Mouse (Mus musculus): ENCODE results near the gene Necab3. TPM values are rescaled to one million over a fixed set of nuclear protein-coding genes. Genes with fewer than 3 reads are reported as not detected.

Gene Necab3
- polyA plus RNA-seq (2014; fragmentation: Nextera tagmentation; extraction: Ambion mirVana) = 10.8 and 12.5 TPM in 2 replicates

GRCm38 (mm10) chr2:154558264-154559039, at the start of gene Necab3:
TSS of gene Necab3 (minus strand) at chr2:154558890.
- H3K27me3 ChIP-seq (ENCODE audit: control insufficient read depth, insufficient read depth, low read length) = no peaks in the 10 kb centered on the region
- ATAC-seq (ENCODE audit: low FRiP score) (peak; percentile 78), DNase-seq (ENCODE audit: low spot score) (peak; percentile 62)
- WGBS = 4% methylated on average over 34 of the region's 34 CpGs
- peaks cover 6% of the 10 kb centered on the region; the same call in 1 of the 2 replicates for H3K4me1 ChIP-seq (replicated peaks; ENCODE audit: control insufficient read depth, insufficient read depth, low read length)
- peak within 1 kb of the TSS; percentile 34; the same call in 1 of the 2 replicates for H3K27ac ChIP-seq (ENCODE audit: low read depth, low read length)
- no peaks in the 10 kb centered on the region for H3K9me3 ChIP-seq (ENCODE audit: control insufficient read depth, low read length)
- H3K36me3 ChIP-seq (ENCODE audit: control insufficient read depth, insufficient read depth, low read length) = 0 out of 2 replicates have a peak, but pooled peaks cover 2% of the 10 kb centered on the region
- peak within 1 kb of the TSS; percentile 19 for H3K9ac ChIP-seq (ENCODE audit: low read depth, low read length)
- peak within 1 kb of the TSS; percentile 39 for H3K4me2 ChIP-seq (replicated peaks; ENCODE audit: low read depth, low read length)
- H3K4me3 ChIP-seq (ENCODE audit: low read depth, low read length) = peak within 1 kb of the TSS; percentile 30

- ATAC-seq (ENCODE audit: low FRiP score) (no peak), DNase-seq (ENCODE audit: low spot score) (no peak)
- H3K4me1 ChIP-seq (replicated peaks; ENCODE audit: control insufficient read depth, insufficient read depth, low read length) = no peaks in the 10 kb centered on the region; the same call in 1 of the 2 replicates
- WGBS = 71% methylated on average over 1 of the region's 1 CpGs
- H3K4me3 ChIP-seq (ENCODE audit: low read depth, low read length) = no peak overlapping the region
- H3K9ac ChIP-seq (ENCODE audit: low read depth, low read length) = no peak overlapping the region
- no peak overlapping the region for H3K4me2 ChIP-seq (replicated peaks; ENCODE audit: low read depth, low read length)
- no peak overlapping the region for H3K27ac ChIP-seq (ENCODE audit: low read depth, low read length)
- H3K36me3 ChIP-seq (ENCODE audit: control insufficient read depth, insufficient read depth, low read length) = no peaks in the 10 kb centered on the region
- H3K27me3 ChIP-seq (ENCODE audit: control insufficient read depth, insufficient read depth, low read length) = no peaks in the 10 kb centered on the region
- no peaks in the 10 kb centered on the region for H3K9me3 ChIP-seq (ENCODE audit: control insufficient read depth, low read length)
These were observed 48.3 kb upstream of the Necab3 start for GRCm38 (mm10) chr2:154606965-154607364.

- Histone ChIP-seq H3K4me3 (ENCODE audit: low read depth, low read length) (peak overlapping the region; percentile 61), H3K27ac (ENCODE audit: low read depth, low read length) (no peak overlapping the region), H3K27me3 (ENCODE audit: control insufficient read depth, insufficient read depth, low read length) (no peaks in the 10 kb centered on the region), H3K9me3 (ENCODE audit: control insufficient read depth, low read length) (no peaks in the 10 kb centered on the region), H3K36me3 (ENCODE audit: control insufficient read depth, insufficient read depth, low read length) (no peaks in the 10 kb centered on the region), H3K4me1 (replicated peaks; ENCODE audit: control insufficient read depth, insufficient read depth, low read length) (no peaks in the 10 kb centered on the region; the same call in 1 of the 2 replicates), H3K9ac (ENCODE audit: low read depth, low read length) (no peak overlapping the region), H3K4me2 (replicated peaks; ENCODE audit: low read depth, low read length) (peak overlapping the region; percentile 71)
- 47% methylated on average over 7 of the region's 7 CpGs for WGBS
- no peak for ATAC-seq (ENCODE audit: low FRiP score)
- DNase-seq (ENCODE audit: low spot score) = no peak
These were observed 45.5 kb upstream of the Necab3 start for GRCm38 (mm10) chr2:154604156-154604555.

- Histone ChIP-seq H3K4me1 (replicated peaks; ENCODE audit: control insufficient read depth, insufficient read depth, low read length) (no peaks in the 10 kb centered on the region; the same call in 1 of the 2 replicates), H3K27me3 (ENCODE audit: control insufficient read depth, insufficient read depth, low read length) (no peaks in the 10 kb centered on the region), H3K4me3 (ENCODE audit: low read depth, low read length) (peak within 1 kb of the TSS; percentile 61), H3K27ac (ENCODE audit: low read depth, low read length) (0 out of 2 replicates have a peak within 1 kb of the TSS, but pooled peaks have one; percentile 47), H3K36me3 (ENCODE audit: control insufficient read depth, insufficient read depth, low read length) (no peaks in the 10 kb centered on the region), H3K9ac (ENCODE audit: low read depth, low read length) (peak within 1 kb of the TSS; percentile 82), H3K4me2 (replicated peaks; ENCODE audit: low read depth, low read length) (peak within 1 kb of the TSS; percentile 71), H3K9me3 (ENCODE audit: control insufficient read depth, low read length) (no peaks in the 10 kb centered on the region)
- DNase-seq (ENCODE audit: low spot score) (peak; percentile 97), ATAC-seq (ENCODE audit: low FRiP score) (peak; percentile 100)
- under 1% methylated on average over 13 of the region's 13 CpGs for WGBS
These were observed 45.0 kb upstream of the Necab3 start, which contains the start of gene Pxmp4 for GRCm38 (mm10) chr2:154603638-154604153. TSS of gene Pxmp4 (minus strand) at chr2:154603708.

GRCm38 (mm10) chr2:154603007-154603637, 44.4 kb upstream of the Necab3 start:
- peak overlapping the region; percentile 82 for H3K9ac ChIP-seq (ENCODE audit: low read depth, low read length)
- 21% methylated on average over 22 of the region's 22 CpGs for WGBS
- DNase-seq (ENCODE audit: low spot score) (no peak), ATAC-seq (ENCODE audit: low FRiP score) (no peak)
- H3K4me3 ChIP-seq (ENCODE audit: low read depth, low read length) = peak overlapping the region; percentile 61
- H3K27ac ChIP-seq (ENCODE audit: low read depth, low read length) = 0 out of 2 replicates have a peak overlapping the region, but pooled peaks have one; percentile 47
- H3K27me3 ChIP-seq (ENCODE audit: control insufficient read depth, insufficient read depth, low read length) = no peaks in the 10 kb centered on the region
- no peaks in the 10 kb centered on the region for H3K36me3 ChIP-seq (ENCODE audit: control insufficient read depth, insufficient read depth, low read length)
- no peaks in the 10 kb centered on the region; the same call in 1 of the 2 replicates for H3K4me1 ChIP-seq (replicated peaks; ENCODE audit: control insufficient read depth, insufficient read depth, low read length)
- peak overlapping the region; percentile 71 for H3K4me2 ChIP-seq (replicated peaks; ENCODE audit: low read depth, low read length)
- no peaks in the 10 kb centered on the region for H3K9me3 ChIP-seq (ENCODE audit: control insufficient read depth, low read length)

GRCm38 (mm10) chr2:154601324-154601723, 42.6 kb upstream of the Necab3 start:
- Histone ChIP-seq H3K27me3 (ENCODE audit: control insufficient read depth, insufficient read depth, low read length) (no peaks in the 10 kb centered on the region), H3K36me3 (ENCODE audit: control insufficient read depth, insufficient read depth, low read length) (no peaks in the 10 kb centered on the region), H3K27ac (ENCODE audit: low read depth, low read length) (no peak overlapping the region), H3K4me2 (replicated peaks; ENCODE audit: low read depth, low read length) (no peak overlapping the region), H3K4me1 (replicated peaks; ENCODE audit: control insufficient read depth, insufficient read depth, low read length) (no peaks in the 10 kb centered on the region; the same call in 1 of the 2 replicates), H3K4me3 (ENCODE audit: low read depth, low read length) (no peak overlapping the region), H3K9me3 (ENCODE audit: control insufficient read depth, low read length) (no peaks in the 10 kb centered on the region), H3K9ac (ENCODE audit: low read depth, low read length) (no peak overlapping the region)
- no peak for DNase-seq (ENCODE audit: low spot score)
- WGBS = 81% methylated on average over 3 of the region's 3 CpGs
- ATAC-seq (ENCODE audit: low FRiP score) = no peak

GRCm38 (mm10) chr2:154600586-154600985, 41.9 kb upstream of the Necab3 start:
- H3K4me2 ChIP-seq (replicated peaks; ENCODE audit: low read depth, low read length) = no peak overlapping the region
- 75% methylated on average over 6 of the region's 6 CpGs for WGBS
- DNase-seq (ENCODE audit: low spot score) = no peak
- H3K27ac ChIP-seq (ENCODE audit: low read depth, low read length) = no peak overlapping the region
- no peak overlapping the region for H3K9ac ChIP-seq (ENCODE audit: low read depth, low read length)
- ATAC-seq (ENCODE audit: low FRiP score) = no peak
- H3K9me3 ChIP-seq (ENCODE audit: control insufficient read depth, low read length) = no peaks in the 10 kb centered on the region
- H3K4me3 ChIP-seq (ENCODE audit: low read depth, low read length) = no peak overlapping the region
- H3K4me1 ChIP-seq (replicated peaks; ENCODE audit: control insufficient read depth, insufficient read depth, low read length) = no peaks in the 10 kb centered on the region; the same call in 1 of the 2 replicates
- H3K36me3 ChIP-seq (ENCODE audit: control insufficient read depth, insufficient read depth, low read length) = no peaks in the 10 kb centered on the region
- no peaks in the 10 kb centered on the region for H3K27me3 ChIP-seq (ENCODE audit: control insufficient read depth, insufficient read depth, low read length)

- Histone ChIP-seq H3K27ac (ENCODE audit: low read depth, low read length) (no peak overlapping the region), H3K4me2 (replicated peaks; ENCODE audit: low read depth, low read length) (no peak overlapping the region), H3K9ac (ENCODE audit: low read depth, low read length) (no peak overlapping the region), H3K27me3 (ENCODE audit: control insufficient read depth, insufficient read depth, low read length) (no peaks in the 10 kb centered on the region), H3K9me3 (ENCODE audit: control insufficient read depth, low read length) (no peaks in the 10 kb centered on the region), H3K36me3 (ENCODE audit: control insufficient read depth, insufficient read depth, low read length) (no peaks in the 10 kb centered on the region), H3K4me3 (ENCODE audit: low read depth, low read length) (no peak overlapping the region), H3K4me1 (replicated peaks; ENCODE audit: control insufficient read depth, insufficient read depth, low read length) (no peaks in the 10 kb centered on the region)
- 88% methylated on average over 3 of the region's 3 CpGs for WGBS
- no peak for ATAC-seq (ENCODE audit: low FRiP score)
- DNase-seq (ENCODE audit: low spot score) = no peak
These were observed 38.7 kb upstream of the Necab3 start for GRCm38 (mm10) chr2:154597399-154597798.
